Mouse (Mus musculus): ENCODE data around the gene Brd4.

GRCm38 (mm10) chr17:32240881-32241531, 43.5 kb downstream of the Brd4 start:
- TF ChIP-seq CTCF (IDR thresholded peaks at IDR 0.05; ENCODE audit: borderline replicate concordance, control insufficient read depth, extremely low read depth, insufficient read depth, low read length, poor library complexity) (no peak), POLR2A (IDR thresholded peaks at IDR 0.05; ENCODE audit: control insufficient read depth, extremely low read depth, insufficient read depth, low read length, poor library complexity) (no peak)
